Mouse (Mus musculus) midbrain, embryonic 16.5 days (tissue): Measurements from ENCODE around the gene Nipa2. TPM values are rescaled to one million over a fixed set of nuclear protein-coding genes. Genes with fewer than 3 reads are reported as not detected.
A peak's percentile ranks its signal among the peaks of the same experiment; 100 is the strongest.

Experiments used
- ATAC-seq: fragments of 200-750 bp; cut with Nextera tagmentation; 2 replicates; pipeline ENCODE4 v1.8.0; 2017; ENCODE audit warnings: moderate TSS enrichment
- H3K27ac ChIP-seq: fragments of 300-500 bp; sonication (generic); 2 replicates; pipeline ENCODE4 v1.5.1; 2014; ENCODE audit warnings: mild to moderate bottlenecking, low read length, mixed read lengths
- H3K27me3 ChIP-seq: fragments of 300-500 bp; sonication (generic); 2 replicates; pipeline ENCODE4 v1.6.1; 2014; ENCODE audit warnings: low read depth, low read length, mixed read lengths; ENCODE audit not compliant: control insufficient read depth, insufficient read depth
- H3K36me3 ChIP-seq: fragments of 300-500 bp; sonication (generic); 2 replicates; pipeline ENCODE4 v1.6.1; 2014; ENCODE audit warnings: mild to moderate bottlenecking, low read length, moderate library complexity, mixed read lengths; ENCODE audit not compliant: control insufficient read depth, insufficient read depth
- H3K4me1 ChIP-seq: fragments of 300-500 bp; sonication (generic); 2 replicates; pipeline ENCODE4 v1.6.1; 2014; ENCODE audit warnings: mild to moderate bottlenecking, low read length, mixed read lengths; ENCODE audit not compliant: control insufficient read depth, insufficient read depth
- H3K4me2 ChIP-seq: fragments of 300-500 bp; sonication (generic); 2 replicates; pipeline ENCODE4 v1.6.1; 2014; ENCODE audit warnings: mild to moderate bottlenecking, low read length, mixed read lengths
- H3K4me3 ChIP-seq: fragments of 300-500 bp; sonication (generic); 2 replicates; pipeline ENCODE4 v1.5.1; 2014; ENCODE audit warnings: low read depth, mild to moderate bottlenecking, low read length, moderate library complexity, mixed read lengths
- H3K9ac ChIP-seq: fragments of 300-500 bp; sonication (generic); 2 replicates; pipeline ENCODE4 v1.6.1; 2014; ENCODE audit warnings: low read depth, low read length, mixed read lengths
- H3K9me3 ChIP-seq: fragments of 300-500 bp; sonication (generic); replicated peaks from 2 replicates; pipeline ENCODE4 v1.6.1; 2014; ENCODE audit warnings: mild to moderate bottlenecking, low read length, mixed read lengths; ENCODE audit not compliant: control insufficient read depth, poor library complexity, severe bottlenecking
- WGBS: fragments of 180-500 bp; shearing (Covaris S2); extraction: QIAGEN DNeasy Blood & Tissue Kit; methylation state at CpG from one replicate; pipeline ENCODE4 v1.1.7; 2014; 5-methylcytosine and 5-hydroxymethylcytosine counted together
- polyA plus RNA-seq: library from polyadenylated mRNA; unstranded; fragments of >200 nt; fragmentation: Nextera tagmentation; extraction: Ambion mirVana; gene quantifications from 2 replicates; pipeline ENCODE4 v1.2.1, GENCODE M21; 2015

The Nipa2 gene
- polyA plus RNA-seq, 1 experiment from 2014 or later: 33.4 TPM

GRCm38 (mm10) chr7:55984754-55985153, 22.5 kb upstream of the Nipa2 start:
- Histone ChIP-seq H3K4me2 (no peak overlapping the region), H3K27me3 (no peaks in the 10 kb centered on the region), H3K9ac (no peak overlapping the region), H3K4me3 (no peak overlapping the region), H3K4me1 (no peaks in the 10 kb centered on the region), H3K9me3 (no peaks in the 10 kb centered on the region), H3K36me3 (no peaks in the 10 kb centered on the region), H3K27ac (no peak overlapping the region)
- 57% methylated on average over 4 of the region's 4 CpGs for WGBS
- no peak for ATAC-seq

DNA sequence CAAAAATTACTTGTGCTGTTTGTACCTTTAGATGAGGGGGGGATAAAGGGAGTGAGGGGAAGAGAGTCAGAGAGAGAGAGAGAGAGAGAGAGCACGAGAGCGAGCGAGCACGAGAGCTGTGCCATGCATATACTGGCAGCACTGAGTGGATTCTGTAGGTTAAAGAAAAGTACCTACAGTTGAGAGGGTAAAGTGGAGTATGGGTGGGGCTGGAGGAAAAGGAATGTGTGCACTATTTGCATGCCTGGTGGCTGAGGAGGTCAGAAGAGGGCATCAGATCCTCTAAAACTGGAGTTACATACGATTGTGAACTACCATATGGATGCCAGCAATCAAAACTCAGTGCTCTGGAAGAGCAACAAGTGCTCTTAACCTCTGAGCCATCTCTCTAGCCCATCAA, 20.8 kb upstream of the Nipa2 start:
- H3K9me3 ChIP-seq: no peaks in the 10 kb centered on the region
- ATAC-seq: no peak
- no peak overlapping the region for H3K4me3 ChIP-seq
- WGBS: 90% methylated on average over 5 of the region's 5 CpGs
- no peak overlapping the region for H3K4me2 ChIP-seq
- no peaks in the 10 kb centered on the region for H3K4me1 ChIP-seq
- no peaks in the 10 kb centered on the region for H3K27me3 ChIP-seq
- no peak overlapping the region for H3K9ac ChIP-seq
- H3K27ac ChIP-seq: no peak overlapping the region
- H3K36me3 ChIP-seq: peaks cover 5% of the 10 kb centered on the region; the same call in 1 of the 2 replicates

- H3K9me3 ChIP-seq: no peaks in the 10 kb centered on the region
- H3K9ac ChIP-seq: no peak overlapping the region
- peaks cover 7% of the 10 kb centered on the region; the same call in 1 of the 2 replicates for H3K36me3 ChIP-seq
- no peaks in the 10 kb centered on the region for H3K4me1 ChIP-seq
- H3K4me3 ChIP-seq: no peak overlapping the region
- no peak for ATAC-seq
- H3K27me3 ChIP-seq: no peaks in the 10 kb centered on the region
- H3K27ac ChIP-seq: no peak overlapping the region
- H3K4me2 ChIP-seq: no peak overlapping the region
- WGBS: 87% methylated on average over 10 of the region's 10 CpGs
These were observed 19.9 kb upstream of the Nipa2 start for GRCm38 (mm10) chr7:55982010-55982700.

GRCm38 (mm10) chr7:55981511-55981910, 19.2 kb upstream of the Nipa2 start:
- H3K4me1 ChIP-seq: no peaks in the 10 kb centered on the region
- no peaks in the 10 kb centered on the region for H3K27me3 ChIP-seq
- no peaks in the 10 kb centered on the region for H3K9me3 ChIP-seq
- WGBS: 91% methylated on average over 2 of the region's 2 CpGs
- no peak overlapping the region for H3K4me2 ChIP-seq
- ATAC-seq: no peak
- H3K27ac ChIP-seq: no peak overlapping the region
- H3K4me3 ChIP-seq: no peak overlapping the region
- peaks cover 7% of the 10 kb centered on the region; the same call in 1 of the 2 replicates for H3K36me3 ChIP-seq
- no peak overlapping the region for H3K9ac ChIP-seq

DNA sequence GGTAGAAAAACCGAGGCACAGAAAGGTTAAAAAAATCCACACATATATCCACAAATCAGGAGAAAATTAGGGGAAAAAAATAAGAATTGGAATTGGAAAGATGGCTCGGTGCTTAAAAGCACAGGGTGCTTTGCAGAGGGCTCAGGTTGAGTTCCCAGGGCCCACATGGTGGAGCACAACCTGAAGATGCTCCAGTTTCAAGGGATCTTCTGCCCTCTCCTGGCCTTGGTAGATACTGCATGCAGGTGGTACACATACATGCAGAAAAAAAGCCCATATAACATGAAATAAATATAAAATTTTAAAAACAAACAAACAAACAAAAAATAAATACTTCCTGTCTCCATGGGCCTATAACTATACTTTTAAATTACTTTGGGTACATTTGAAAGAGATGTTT, 12.2 kb upstream of the Nipa2 start:
- Histone ChIP-seq H3K27ac (no peak overlapping the region), H3K36me3 (peaks cover 10% of the 10 kb centered on the region; the same call in 1 of the 2 replicates), H3K27me3 (no peaks in the 10 kb centered on the region), H3K4me1 (no peaks in the 10 kb centered on the region), H3K9ac (no peak overlapping the region), H3K9me3 (no peaks in the 10 kb centered on the region), H3K4me3 (no peak overlapping the region), H3K4me2 (no peak overlapping the region)
- no peak for ATAC-seq
- 95% methylated on average over 2 of the region's 2 CpGs for WGBS

DNA sequence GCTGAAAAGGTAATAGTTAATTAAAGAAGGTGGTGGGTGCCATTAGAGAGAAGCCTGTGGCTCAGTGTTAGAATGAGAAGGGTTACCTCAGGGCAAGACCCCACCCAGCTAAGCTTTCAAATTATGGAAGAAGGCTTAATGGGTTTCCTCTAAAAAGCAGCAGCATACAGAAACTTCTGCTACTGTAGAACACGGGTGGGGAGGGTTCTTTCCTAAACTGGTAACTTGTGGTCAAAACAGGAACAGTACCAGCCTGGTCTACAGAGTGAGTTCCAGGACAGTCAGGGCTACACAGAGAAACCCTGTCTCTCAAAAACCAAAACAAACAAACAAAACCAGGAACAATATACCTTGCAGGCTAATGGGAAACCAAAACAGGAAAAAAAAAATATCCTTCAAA, 7.1 kb upstream of the Nipa2 start:
- Histone ChIP-seq H3K4me3 (no peak overlapping the region), H3K9ac (no peak overlapping the region), H3K4me1 (no peaks in the 10 kb centered on the region), H3K27me3 (no peaks in the 10 kb centered on the region), H3K9me3 (no peaks in the 10 kb centered on the region), H3K36me3 (0 out of 2 replicates have a peak, but pooled peaks cover 3% of the 10 kb centered on the region), H3K4me2 (no peak overlapping the region), H3K27ac (no peak overlapping the region)
- ATAC-seq: no peak
- WGBS: 82% methylated on average over 1 of the region's 1 CpGs

DNA sequence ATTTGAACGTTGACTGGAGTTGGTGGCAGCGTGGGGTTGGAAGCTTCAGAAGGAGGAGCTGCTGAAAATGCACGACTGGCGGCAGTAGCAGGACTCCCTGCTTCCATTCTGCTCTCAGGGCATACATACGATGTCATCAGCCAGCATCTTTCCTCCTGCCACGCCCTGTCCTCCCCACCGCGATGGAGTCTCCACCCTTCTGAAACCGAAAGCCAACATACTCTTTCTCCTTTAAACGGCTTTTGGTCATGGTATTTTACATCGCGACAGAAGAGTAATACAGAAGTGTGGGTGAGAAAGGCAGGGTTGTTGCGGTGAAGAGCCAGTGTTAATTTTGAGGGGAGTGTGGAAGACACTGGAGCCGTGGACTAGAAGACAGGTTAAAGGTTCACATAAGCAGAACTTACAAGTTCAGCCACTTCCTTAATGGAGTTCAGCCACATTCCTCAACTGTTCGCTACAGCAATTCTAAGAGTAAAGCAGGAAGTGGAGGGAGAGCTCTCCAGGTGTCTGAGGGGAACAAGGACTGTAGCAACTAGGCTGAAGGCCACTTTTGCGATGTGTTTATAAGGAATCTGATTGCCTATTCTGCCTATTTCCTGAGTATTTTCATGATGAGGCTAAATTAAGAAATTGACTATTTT, 6.1 kb upstream of the Nipa2 start:
- Histone ChIP-seq H3K4me2 (peak overlapping the region; percentile 36), H3K36me3 (no peaks in the 10 kb centered on the region), H3K27me3 (no peaks in the 10 kb centered on the region), H3K9ac (no peak overlapping the region), H3K4me1 (peaks cover 3% of the 10 kb centered on the region), H3K9me3 (no peaks in the 10 kb centered on the region), H3K27ac (no peak overlapping the region), H3K4me3 (0 out of 2 replicates have a peak overlapping the region, but pooled peaks have one; percentile 11)
- ATAC-seq: no peak
- 49% methylated on average over 16 of the region's 16 CpGs for WGBS

DNA sequence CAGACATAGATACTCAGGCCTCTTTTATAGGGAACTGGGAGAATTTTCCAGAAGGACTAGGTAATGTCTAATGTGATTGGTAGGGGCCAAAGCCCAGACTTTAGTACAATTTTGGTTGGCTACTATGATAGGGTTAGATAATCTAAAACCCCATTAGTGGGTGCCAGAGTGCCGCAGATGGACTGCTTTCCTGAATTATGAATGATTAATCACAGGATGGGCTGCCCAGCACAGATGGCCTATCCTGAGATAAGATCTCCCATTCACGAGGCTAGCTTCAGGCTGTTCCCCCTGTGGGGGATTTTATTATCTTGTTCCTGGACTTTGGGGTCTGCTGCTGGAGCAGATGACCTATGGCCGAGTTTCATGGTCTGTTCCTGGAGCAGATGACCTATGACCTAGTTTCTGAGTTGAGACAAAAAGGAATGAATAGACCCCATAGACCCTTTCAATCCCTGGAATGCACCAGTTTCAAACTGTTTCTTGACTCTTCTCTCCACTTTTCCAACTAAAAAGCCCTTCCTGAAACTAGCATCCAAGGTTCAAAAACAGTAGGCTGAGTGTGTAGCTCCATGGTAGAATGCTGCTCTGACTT, 4.7 kb upstream of the Nipa2 start:
- no peak for ATAC-seq
- Histone ChIP-seq H3K9me3 (no peaks in the 10 kb centered on the region), H3K4me1 (peaks cover 8% of the 10 kb centered on the region), H3K27me3 (no peaks in the 10 kb centered on the region), H3K4me3 (no peak overlapping the region), H3K36me3 (no peaks in the 10 kb centered on the region), H3K4me2 (no peak overlapping the region), H3K9ac (no peak overlapping the region), H3K27ac (no peak overlapping the region)
- 34% methylated on average over 3 of the region's 3 CpGs for WGBS

DNA sequence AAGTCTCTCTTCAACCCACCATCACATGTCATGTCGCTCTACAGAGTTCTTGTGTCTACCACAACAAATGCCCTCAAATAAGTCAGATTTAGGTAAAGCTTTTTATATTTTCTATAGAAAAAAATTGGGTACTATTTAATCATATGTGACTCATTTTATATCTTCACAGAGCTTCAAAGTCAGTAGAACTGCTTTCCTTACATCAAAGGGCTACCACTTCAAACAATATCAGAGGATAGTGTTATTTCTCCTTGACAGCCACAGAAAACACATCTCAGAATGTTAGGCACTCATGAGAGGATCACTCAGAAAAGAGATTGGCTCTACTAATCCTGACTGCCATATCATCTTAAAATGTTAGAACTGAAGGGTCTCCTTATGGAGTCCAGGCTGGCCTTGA, 1.8 kb downstream of the Nipa2 start:
- Histone ChIP-seq H3K27me3 (no peaks in the 10 kb centered on the region), H3K4me2 (no peak overlapping the region), H3K4me3 (no peak overlapping the region), H3K9ac (no peak overlapping the region), H3K27ac (no peak overlapping the region), H3K36me3 (no peaks in the 10 kb centered on the region), H3K4me1 (peaks cover 21% of the 10 kb centered on the region), H3K9me3 (no peaks in the 10 kb centered on the region)
- 95% methylated on average over 1 of the region's 1 CpGs for WGBS
- no peak for ATAC-seq
